Mouse (Mus musculus): ENCODE measurements around the gene Prm2.

Prm2 gene

DNA sequence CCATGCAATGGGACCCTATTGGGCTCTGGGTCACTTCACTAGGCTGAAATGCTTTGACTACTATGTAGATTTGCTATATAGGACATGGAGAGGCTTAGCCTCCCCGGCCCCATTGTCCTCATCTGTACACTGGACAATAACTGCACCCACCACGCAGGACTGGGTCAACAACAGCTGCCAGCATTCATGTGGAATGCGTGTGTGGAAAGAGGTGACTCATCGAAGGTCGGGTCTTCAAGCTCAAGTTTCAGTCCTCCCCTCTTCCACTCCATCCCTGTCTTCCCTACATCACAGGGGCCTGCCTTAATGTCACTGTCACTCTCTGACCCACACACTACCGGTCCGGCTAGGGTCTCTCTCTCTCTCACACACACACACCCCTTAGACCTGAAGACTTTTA, 19.6 kb downstream of the Prm2 start:
- DNase-seq (ENCODE audit: low spot score), result no peak

- DNase-seq (ENCODE audit: low spot score), result no peak
Measured at GRCm38 (mm10) chr16:10774726-10775125, 21.2 kb downstream of the Prm2 start.

- DNase-seq (ENCODE audit: low spot score), result no peak
Measured at GRCm38 (mm10) chr16:10773543-10773942, 22.4 kb downstream of the Prm2 start.

DNA sequence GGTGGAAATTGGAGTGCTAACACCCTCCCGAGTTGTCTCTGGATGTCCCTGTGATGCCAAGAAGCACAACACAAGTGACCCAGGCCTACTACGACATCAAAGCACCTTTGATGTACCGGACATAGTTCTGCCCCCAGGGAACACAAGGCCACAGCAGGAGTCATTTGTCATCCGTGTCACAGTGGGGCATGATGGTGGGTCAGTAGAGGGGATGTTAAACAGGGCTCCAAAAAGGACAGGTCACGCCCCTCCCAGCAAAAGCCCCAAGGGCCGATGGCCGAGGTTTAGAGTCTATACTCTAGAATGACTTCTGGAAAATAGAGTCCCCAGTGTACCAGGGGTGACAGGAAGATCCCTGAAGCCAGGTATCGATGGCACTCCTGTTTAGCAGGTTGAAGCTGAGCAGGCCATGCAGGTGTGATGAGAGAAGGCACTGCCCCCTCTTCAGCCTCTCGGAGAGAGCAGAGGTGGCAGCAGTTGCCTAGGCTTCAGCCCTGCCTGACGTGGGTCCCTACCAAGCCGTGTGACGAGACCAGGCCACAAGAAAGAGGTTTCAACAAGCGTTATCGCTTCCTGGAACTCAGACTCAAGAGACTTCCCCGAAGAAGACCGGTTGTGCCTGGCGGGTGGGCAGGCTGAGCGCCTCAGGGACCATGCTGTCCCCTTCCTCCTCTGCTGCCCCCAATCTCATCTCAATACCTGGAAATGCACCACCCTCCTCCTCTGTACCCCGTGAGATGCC, 24.0 kb downstream of the Prm2 start:
- DNase-seq (ENCODE audit: low spot score), result peak; percentile 34

DNA sequence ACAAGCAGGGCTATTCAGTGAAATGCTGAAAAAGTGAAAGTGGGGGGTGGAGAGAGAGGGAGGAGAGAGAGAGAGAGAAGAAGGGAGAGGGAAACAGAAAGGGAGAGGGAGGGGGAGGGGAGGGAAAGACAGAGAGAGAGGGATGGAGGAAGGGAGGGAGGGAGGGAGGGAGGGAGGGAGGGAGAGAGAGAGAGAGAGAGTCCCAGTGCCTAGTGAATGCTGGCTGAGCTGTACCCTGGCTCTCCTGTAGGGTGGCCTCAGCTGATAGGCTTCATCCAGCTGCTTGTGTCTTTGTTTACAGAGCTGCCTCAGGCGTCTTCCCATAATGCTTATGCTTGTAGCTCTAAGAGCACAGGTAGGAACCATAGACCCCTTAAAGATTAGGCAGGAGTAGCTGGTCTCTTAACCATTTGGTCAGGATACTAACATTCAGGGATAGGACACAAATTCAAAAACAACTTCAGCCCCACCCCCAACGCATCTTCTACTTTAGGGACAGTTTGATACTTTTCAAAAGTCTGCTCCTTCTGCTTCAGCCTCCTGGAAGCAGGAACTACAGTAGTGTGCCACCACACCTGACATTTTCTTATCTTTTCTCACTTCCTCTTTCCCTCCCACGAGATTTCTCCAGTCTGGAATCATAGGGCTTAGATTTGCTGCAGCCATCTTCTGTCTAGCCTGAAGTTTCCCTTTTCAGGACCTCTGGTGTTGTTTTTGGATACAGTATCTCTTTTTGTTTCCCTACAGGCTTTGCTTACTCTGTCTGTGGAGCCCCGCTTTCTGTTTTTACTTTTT, 25.2 kb downstream of the Prm2 start:
- no peak for DNase-seq (ENCODE audit: low spot score)

GRCm38 (mm10) chr16:10769661-10770060, 26.3 kb downstream of the Prm2 start:
- DNase-seq (ENCODE audit: low spot score), result no peak

DNA sequence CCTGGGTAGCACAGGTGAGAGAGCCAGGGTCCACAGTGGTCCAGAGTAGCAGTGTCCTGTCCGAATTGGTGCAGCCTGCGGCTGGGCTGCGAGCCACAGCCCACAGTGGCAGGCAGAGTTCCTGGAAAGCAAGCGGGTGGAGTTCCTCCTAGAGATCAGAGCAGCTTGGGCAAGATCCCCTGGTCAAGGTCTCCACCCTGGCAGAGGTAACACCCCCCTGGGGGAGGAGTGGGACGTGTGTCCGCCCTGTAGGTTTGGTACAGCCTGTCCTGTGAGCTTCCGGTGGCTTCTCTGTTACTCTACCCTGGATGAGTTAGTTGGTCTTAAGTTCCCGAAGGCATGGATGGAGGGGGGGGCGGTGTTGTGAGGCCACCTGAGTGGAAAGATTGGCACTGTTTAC, 27.1 kb downstream of the Prm2 start:
- DNase-seq (ENCODE audit: low spot score), result no peak

DNA sequence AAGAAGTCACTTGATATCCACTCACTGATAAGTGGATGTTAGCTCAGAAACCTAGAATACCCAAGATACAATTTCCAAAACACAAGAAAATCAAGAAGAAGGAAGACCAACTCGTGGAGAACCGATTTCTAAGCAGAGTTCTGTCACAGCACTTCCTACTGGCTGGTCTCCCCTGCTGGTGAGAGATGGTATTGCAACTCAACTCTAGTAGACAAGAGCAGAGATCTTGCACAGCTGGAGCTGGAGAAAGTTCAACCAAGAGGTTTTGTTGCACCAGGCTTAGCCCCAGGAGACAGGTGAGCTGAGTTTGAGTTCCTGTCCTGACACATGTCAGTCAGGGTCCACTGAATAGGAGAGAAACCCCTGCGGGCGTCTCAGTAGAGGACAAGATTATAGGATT, 28.8 kb downstream of the Prm2 start:
- DNase-seq (ENCODE audit: low spot score), result peak; percentile 52

DNA sequence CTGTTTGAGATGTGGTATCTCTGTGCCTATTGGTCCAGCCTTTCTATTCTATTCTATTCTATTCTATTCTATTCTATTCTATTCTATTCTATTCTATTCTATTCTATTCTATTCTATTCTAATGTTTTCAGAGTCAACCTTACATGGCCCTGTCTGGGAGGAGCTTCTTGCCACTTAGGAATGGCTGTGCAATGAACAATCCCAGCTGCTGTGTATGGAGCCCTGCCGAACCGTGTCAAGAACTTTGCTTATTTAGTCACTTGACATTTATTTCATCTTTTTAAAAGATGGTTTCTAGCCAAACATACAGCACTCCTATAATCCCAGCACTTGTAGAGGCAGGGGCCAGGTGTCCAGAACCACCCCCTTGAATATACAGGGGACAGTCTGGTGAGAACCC, 31.6 kb downstream of the Prm2 start:
- no peak for DNase-seq (ENCODE audit: low spot score)

GRCm38 (mm10) chr16:10763540-10764264, 32.2 kb downstream of the Prm2 start:
- no peak for DNase-seq (ENCODE audit: low spot score)

GRCm38 (mm10) chr16:10762569-10763180, 33.3 kb downstream of the Prm2 start:
- no peak for DNase-seq (ENCODE audit: low spot score)

DNA sequence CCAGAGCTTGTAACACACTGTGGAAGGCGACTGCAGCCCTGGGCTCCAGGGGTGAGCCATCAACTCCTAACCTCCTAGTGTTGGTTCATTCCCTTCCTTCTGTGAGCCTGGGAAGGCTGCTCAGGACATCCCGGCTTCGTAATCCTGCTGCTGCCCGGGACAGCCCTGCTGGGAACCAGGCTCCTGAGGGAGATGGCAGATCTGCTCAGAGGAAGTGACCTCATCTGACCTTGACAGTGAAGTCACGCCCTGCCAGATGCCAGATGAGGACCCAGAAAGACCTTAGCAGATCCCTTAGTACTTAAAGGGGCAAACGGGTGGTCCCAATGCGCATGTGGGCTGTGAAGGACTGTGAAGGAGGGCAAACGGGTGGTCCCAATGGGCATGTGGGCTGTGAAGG, 34.8 kb downstream of the Prm2 start:
- DNase-seq (ENCODE audit: low spot score), result no peak

- DNase-seq (ENCODE audit: low spot score), result no peak
Measured at GRCm38 (mm10) chr16:10756168-10756567, 39.8 kb downstream of the Prm2 start.

GRCm38 (mm10) chr16:10754521-10755296, 41.2 kb downstream of the Prm2 start:
- DNase-seq (ENCODE audit: low spot score), result no peak

- DNase-seq (ENCODE audit: low spot score), result no peak
Measured at GRCm38 (mm10) chr16:10749824-10750223, 46.1 kb downstream of the Prm2 start.

DNA sequence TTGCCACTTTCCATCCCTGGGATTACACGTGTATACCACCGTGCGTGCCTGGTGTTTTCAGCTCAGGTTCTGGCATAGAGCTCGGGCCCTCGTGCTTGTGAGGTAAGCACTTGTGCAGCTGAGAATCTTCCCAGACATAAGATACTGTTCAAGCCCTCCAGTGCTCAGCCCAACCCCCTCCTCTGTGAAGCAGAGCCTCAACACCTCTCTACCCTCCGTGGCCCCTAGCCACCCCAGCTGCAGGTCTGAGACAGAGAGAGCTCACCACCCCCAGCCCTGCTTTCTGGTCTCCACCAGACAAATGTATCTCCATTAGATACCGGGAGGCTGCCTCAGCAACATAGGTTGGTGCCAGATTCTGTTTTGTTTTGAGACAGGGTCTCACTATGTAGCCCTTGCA, 46.7 kb downstream of the Prm2 start:
- no peak for DNase-seq (ENCODE audit: low spot score)
